Mouse (Mus musculus) spleen, postnatal 4 days (tissue): ENCODE measurements around the gene Fezf1.

Source experiments
- DNase-seq, 2 experiments: peaks; one replicate each; pipeline ENCODE4 v3.0.0; 2022; ENCODE audit warnings: low spot score in 2 of 2

Fezf1 gene

DNA sequence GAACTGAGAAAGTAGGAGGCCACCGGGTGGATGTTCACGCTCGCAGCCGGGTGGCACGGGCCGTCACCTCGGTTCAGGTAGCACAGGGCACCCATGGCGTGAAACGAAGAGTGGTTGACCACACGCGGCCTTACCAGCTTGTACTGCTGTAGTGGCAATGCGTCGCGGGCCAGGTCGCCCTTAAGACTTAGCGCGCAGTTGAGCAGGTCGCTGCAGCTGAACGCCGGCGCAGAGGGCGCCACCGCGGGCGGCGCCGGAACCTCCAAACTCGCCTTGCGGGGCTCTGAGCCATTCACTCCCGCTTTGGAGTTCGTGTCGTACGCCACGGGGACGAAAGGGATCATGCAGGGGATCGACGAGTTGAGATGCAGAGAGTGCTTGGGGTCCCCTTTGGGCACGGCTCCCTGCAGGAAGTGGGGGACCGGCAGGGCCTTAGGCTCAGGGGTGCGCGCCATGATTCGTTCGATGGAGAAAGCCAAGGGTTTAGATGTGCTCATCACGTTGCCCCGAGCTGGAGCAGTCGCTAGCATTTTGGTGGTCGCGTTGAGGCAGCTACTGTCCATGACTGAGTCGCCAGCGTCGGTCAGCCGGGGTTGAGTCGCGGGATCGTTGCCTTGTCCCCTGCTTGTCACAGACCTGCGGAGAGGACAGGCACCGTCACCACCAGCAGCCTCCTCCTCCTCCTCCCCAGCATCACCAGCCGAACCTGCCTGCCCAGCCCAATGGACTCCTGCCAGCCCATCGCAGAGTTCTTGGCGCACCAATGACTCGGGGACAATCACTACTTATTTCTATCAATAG, 450 bp downstream of the Fezf1 start:
- DNase-seq = no peak

- no peak for DNase-seq
Measured at GRCm38 (mm10) chr6:23246790-23247511, 1.2 kb downstream of the Fezf1 start.

DNA sequence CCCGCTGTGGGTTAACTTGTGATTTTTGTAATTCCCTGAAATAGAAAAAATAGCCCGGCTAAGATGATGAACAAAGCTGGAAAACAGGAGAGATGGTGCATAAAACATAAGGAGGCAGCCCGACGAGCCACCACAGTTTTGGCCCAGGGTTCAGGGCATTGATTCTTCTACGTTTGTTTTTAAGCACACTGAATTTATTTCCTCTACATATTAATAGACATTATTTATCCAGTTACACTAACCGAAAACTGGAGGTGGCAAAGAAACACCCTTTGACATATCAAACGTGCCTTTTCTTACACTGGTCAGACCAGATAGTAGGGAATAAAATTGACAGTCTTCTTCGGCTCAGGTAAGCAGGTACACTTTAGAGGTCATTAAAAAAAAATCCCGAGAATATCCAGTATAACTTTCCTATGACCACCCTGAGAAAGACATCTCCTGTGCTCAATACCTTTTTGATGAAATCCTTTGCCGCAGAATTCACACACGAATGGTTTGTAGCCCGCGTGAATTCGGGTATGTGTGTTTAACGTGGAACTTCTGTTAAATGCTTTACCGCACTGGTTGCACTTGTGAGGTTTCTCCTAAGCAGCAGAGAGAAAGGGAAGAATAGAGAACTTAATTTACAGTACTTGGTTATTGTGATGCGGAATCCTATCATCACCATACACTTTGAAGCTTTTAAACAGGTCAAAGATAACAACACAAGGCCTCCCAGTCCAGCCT, 1.9 kb downstream of the Fezf1 start:
- no peak for DNase-seq

DNA sequence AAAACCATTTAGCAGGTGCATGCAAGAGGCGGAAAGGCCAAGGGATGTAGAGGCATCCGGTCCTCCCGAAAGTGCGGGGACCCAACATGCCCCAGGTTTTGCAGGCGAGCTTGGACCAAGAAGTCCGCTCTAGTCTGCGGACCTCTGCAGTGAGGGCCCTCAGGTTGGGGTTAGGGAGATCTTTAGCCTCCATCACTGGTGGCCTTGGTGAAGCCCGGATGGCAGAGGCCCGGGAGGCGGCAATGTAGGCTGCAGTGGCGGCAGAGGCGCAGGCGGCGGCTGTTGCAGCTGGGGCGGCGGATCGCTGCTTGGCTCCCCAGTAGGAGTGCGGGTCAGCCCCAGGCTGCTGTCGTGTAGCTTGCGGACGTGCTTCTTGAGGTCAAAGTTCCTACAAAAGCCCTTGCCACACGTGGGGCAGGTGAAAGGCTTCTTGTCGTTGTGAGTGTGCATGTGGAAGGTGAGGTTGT, 2.6 kb downstream of the Fezf1 start:
- no peak for DNase-seq

DNA sequence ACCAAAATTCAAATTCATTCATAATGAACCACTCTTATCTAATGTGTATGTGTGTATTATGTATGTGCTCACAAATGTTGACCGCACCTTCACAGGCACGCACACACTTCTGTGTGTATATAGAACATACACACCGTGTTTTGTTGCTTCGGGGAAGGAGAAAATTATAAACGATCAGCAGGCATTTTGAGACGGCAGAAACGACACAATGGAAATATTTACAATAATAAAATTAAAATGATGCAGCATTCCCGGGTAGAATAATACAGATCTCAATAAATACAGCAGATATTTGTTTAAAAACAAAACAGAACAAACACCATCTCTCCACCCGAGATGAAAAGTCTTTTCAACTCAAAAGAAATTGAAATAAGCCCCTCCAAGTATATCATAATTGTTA, 3.0 kb downstream of the Fezf1 start:
- no peak for DNase-seq

DNA sequence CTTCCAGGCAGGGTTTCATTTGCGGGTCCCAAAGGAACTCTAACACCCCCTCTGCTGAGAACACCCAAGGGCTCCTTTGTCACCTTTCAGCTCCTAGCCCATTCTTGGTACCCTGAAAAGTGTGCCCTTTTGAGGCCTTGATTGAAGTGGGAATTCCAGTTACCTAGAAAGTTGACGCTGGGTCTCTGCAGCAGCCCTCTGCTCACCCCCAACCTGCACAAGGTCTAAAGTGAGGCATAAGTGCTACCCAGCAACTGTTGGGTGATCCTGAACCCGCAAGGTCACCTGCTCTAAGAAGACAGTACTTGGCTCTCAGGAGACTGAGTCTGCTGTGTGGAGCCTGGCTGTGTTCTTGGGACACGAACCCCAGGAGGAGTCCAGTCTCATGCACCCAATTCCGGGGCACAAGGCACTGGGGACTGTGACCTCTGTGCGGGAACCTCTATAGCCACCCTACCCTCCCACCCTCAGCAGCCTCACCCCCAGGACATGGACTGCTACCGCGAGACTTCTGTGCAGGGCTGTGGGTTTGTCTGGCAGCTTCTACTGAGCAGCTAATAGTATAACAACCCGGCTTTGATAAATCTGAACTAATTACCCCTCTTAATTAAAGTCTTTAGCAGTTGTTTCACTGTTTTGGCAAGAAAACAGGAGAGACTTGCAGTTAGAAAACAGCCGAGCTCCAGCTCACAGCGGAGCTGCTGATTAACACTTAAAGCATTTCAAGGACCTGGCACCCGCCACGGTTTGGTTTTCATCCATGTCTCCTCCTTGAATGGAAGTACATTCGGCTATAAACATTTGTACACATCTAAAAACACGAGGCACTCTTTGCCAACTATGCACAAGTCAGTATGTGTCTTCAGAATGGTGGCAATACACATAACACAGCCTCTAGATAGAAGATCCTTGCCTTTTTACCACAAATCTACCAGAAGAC, 4.1 kb downstream of the Fezf1 start:
- DNase-seq = no peak

GRCm38 (mm10) chr6:23211499-23211898, 36.7 kb downstream of the Fezf1 start:
- no peak for DNase-seq

- no peak for DNase-seq
Measured at GRCm38 (mm10) chr6:23207791-23208190, 40.4 kb downstream of the Fezf1 start.

DNA sequence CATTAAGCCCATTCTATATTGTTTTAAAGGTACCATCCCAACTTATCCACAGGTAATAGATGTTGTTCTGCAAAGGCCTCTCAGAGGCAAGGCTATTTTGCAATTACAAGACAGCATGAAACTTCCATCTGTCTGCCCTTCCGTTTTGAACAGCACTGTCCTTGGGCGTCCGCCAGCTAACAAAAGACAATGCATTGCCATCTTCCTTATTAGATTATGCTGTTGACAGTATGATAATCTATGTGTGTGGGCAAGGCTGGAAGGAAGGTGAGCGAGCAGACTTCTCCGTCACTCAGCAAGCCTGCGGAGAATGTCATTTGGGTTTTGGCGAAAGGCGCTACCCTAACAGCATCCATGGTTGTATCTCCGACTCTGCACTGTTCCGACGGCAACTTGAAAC, 45.5 kb downstream of the Fezf1 start:
- DNase-seq = no peak
